Mouse (Mus musculus) ES-Bruce4 (cell line): ENCODE measurements around the gene Frmd4a.

Experiments
- CTCF ChIP-seq: IDR thresholded peaks from one replicate; pipeline ENCODE4 v1.8.1; 2011; ENCODE audit warnings: low read depth, low read length
- EP300 ChIP-seq: IDR thresholded peaks from 2 replicates; pipeline ENCODE4 v1.6.1; 2011; ENCODE audit warnings: low read depth, low read length; ENCODE audit not compliant: insufficient read depth
- POLR2A ChIP-seq: IDR thresholded peaks from one replicate; pipeline ENCODE4 v1.8.1; 2011; ENCODE audit warnings: low read length; ENCODE audit not compliant: insufficient read depth

DNA sequence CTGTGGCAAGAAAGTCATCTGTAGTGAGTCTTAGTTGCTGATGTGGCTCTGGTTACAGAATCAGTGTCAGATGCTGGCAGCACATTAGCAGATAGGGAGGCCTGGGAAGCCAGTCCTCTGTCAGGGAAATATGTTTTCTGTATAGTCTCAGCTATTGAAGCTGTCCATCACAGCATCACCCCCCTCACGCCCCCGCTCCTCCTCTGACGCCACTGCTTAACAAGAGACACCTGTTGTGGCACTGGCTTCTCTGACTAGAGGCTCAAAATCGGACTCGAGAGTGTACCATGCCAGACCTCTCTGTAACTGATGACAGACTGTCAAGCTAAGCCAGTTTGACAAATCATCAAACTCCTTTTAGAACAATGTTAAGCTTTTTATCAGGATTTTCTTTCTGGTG, 265.3 kb downstream of the Frmd4a start:
- no peak for TF ChIP-seq POLR2A
- no peak for TF ChIP-seq EP300
- no peak for TF ChIP-seq CTCF
